Mouse (Mus musculus) spleen, adult 2 months (tissue): ENCODE measurements around the gene Tmem102.

Experiments used
- CTCF ChIP-seq: fragments of 200-500 bp; IDR thresholded peaks from 2 replicates; pipeline ENCODE4 v1.5.1; 2011; ENCODE audit warnings: mild to moderate bottlenecking, inconsistent platforms; ENCODE audit not compliant: insufficient read depth, insufficient read length, insufficient replicate concordance; ENCODE audit errors: extremely low read depth
- POLR2A ChIP-seq: fragments of 200-500 bp; IDR thresholded peaks from 2 replicates; pipeline ENCODE4 v1.6.1; 2011; ENCODE audit warnings: low read depth, low read length, inconsistent platforms

DNA sequence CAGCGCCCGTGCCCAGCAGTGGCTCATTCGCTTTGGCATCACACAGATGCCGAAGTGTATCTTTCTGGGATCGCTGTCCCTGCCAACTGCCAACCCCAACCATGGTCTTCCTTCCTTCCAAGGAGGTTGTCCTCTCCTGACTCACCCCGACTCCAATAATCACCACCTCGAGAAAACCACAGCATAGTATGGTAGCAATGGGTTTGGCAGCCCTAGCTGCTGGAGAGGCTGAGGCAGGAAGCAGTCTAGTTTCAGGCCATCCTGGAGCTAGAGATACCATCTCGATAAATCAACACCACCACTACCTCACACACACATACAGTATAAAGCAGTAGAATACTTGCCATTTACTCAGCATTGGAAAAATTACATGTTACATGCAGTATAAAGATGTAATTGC, 13.4 kb upstream of the Tmem102 start:
- TF ChIP-seq CTCF (no peak), POLR2A (no peak)
